Mouse (Mus musculus) layer of hippocampus, adult 9-10 months (tissue): ENCODE results near the gene Slc50a1.

Experiments
- DNase-seq: peaks from one replicate; pipeline ENCODE4 v3.0.0; 2022; ENCODE audit warnings: low spot score

Slc50a1 gene

DNA sequence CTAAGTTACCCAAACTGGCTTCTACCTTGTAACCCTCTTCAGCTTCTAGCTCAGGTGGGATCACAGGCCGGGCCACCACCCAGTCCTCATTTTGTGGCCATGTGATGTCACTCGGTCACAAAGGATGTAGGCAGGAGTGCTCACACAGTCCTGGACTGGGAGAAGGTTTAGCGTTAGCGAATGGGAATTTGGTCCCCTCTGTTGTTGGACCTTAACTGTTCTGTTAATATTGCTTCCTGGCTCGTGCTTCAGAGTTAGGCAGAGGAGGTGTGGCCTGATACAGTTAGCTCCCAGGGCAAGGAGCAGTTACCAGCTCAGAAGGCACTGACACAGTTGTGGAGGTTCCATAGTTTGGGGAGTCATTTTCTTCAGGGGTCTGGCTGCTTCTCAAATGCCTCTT, 23.8 kb upstream of the Slc50a1 start:
- DNase-seq = no peak

DNA sequence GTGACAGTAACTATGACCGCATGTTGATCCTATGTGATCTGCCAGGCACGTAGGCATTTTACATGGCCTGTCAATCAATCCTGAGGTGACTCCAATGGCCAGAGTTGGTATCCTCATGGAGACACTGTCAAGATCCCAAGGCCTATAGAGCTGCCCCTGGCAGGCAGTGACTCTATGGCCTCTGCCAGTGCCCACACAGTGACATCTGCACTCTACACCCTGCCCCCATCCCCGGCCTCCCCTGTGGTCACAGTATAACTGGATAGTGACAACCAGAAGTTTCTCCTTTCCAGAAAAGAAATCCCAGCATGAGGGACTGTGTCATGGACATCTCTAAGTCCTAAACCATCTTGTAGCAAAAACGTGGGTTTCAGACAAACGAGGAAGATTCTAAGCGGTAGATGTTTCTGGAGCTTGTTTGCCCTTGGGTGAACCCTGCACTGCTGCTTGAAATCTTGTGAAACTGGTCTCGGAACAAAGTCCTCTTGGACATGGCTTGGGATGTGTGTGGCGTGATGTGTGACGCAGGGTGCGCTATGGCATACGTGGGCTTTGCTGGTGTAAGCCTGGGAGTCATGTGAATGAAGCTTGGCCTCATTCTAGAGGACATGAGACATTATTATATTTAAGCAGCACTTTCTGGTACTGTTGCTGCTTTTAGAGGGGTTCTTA, 23.0 kb upstream of the Slc50a1 start:
- DNase-seq = no peak

DNA sequence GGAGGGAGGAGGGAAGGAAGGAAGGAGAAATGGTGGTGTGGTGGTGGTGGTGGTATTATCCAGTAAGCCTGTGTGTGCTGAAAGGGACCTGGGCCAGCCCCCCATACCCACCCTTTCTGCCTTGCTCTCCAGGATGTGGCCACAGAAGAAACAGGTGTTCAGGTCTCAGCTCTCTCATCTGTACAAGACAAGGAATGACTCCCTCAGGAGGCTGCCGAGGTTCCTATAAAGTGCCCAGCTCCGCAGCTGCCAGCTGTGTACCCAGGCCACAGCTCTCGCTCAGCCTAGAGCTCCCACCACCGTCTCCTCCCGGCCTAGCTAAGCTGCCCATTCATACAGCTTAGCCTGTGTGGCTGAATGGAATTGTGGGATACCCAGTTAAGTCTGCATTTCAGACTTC, 21.9 kb upstream of the Slc50a1 start:
- DNase-seq = no peak

DNA sequence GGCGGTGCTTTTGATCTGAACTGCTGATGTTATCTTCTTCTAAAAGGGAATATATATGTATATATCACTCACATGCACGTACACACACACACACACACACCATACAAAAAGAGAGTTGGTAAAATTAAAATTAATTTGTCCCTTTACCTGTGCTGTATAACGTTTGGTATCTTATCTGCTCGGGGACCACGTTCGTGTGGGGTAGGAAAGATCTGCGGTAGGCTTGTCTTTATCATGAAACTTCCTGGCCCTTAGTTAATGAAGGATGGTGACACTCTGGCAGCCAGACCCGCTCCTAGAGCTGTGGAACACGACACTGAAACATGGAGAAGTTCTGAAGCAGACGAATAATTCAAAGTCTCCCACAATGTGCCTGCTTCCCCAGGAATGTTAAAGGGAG, 21.5 kb upstream of the Slc50a1 start:
- DNase-seq = no peak

DNA sequence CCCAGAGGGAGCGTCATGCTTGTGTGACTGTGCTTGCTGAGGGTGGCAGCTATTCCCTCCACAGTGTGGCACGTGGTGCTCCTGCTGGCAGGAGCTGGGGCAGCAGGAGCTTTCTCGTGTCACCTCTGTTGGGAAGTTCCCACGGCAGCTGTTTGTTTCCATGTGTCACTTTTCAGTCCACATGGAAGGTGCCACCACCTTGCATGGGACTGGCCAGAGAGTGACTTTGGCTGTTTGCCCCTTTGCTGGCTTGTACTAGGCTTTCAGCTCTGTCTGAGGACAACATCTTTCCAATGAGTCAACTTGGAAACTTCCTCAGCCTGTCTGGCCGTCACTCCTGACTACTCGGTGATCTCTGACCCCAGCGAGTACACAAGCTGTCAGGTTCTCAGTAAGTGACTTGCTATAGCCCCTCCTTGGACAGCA, 18.1 kb upstream of the Slc50a1 start:
- DNase-seq = no peak

DNA sequence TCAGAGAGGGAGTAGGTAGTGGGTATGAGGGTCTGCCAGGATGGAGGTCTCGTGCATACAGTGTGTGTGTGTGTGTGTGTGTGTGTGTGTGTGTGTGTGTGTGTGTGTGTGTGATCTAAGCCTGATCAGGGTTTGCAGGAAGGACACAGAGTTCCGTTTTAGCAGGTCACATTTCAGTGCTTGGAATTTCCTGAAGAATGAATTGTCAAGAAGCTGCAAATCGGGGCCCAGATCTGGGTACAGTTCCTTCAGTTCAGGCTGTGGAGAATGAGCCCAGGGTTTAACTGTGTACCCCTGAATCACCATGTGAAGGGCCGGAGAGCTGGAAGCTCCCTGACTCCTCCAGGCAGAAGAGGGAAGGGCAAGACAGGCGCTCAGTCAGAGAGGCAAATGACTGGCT, 16.9 kb upstream of the Slc50a1 start:
- DNase-seq = no peak

DNA sequence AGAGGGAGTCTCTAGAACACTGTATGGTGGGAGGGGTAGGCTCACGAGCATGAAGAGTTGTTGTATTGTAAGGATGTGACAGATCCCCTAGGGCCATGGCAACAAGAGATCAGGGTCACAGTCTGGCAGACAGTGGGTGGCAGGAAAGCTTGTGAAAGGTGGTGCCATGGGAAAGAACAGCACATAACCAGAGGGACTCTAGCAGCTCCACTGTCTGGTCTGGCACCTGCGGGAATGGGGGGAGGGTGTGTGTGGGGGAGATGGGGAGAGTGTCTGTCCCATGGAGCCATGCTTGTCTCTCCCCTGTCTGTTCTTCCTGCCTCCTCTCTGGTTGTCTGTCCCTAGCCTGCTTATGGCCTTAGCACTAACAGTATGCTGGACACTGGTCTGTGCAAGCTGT, 15.2 kb upstream of the Slc50a1 start:
- DNase-seq = no peak

DNA sequence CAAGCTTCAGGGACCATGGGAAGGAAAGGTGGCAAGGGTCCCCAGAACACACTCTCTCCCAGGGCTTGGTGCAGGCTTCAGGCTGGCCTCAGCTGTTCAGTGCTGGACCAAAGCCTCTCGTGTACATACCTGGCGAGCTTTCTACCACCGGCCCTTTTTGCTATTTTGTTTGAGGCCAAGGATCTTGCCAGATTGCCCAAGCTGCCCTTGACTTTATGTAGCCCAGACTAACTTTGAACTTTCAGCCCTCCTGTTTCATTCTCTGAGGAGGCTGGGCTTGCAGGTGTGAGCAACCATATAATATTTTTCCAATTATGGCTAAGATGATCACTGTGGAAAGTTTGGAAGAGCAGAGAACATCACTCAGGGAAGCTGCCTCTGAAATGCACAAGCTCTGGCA, 13.9 kb upstream of the Slc50a1 start:
- DNase-seq = no peak

DNA sequence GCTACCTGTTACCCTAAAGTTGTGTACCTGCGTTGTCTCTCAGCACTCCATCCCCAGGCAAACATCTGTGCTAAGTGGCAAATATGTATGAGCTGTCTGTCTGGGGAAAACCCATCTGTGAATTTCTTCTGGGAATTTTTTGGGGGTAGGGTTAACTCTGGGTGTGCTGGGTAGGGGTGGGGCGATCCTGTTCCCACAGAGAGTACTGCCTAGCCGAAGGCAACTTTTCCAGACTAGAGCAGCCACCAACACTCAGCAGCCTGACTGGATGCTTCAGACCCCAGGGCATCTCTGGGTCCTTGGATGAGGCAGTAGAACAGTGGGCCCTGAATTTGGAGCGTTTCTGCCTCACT, 11.9 kb upstream of the Slc50a1 start:
- no peak for DNase-seq

DNA sequence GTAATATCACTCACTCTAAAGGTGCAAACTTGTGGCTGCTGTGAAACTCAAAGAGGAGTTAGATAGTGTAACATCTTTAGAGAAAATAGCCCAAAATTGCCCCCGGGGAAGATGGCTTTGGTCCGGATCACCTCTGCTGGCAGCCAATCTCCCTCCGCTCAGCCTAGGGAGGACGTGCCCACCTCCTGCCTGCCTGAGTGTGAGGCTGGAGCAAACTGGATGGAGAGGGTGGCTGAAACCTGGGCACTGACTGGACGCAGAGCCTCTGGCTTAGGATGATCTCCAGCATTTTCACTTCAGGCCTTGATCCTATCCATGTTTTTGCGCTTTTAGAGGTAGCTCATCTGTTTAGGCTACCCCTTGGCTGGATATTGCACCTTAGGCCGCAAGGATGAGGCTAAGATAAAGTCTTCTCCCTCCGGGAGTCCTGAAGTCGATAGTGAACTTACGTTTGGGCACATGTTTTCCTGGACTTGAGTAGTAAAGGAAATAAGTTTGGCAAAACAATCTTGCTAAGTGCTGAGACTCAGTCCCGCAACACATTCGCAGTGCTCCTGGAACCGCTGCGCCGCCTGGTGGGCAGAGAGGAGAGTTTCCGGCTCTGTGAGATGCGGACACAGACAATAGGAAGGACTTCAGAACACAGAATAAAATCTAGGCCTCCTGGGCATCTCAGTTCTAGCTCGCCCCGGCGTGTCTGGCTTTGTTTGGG, 11.4 kb upstream of the Slc50a1 start:
- DNase-seq = no peak

DNA sequence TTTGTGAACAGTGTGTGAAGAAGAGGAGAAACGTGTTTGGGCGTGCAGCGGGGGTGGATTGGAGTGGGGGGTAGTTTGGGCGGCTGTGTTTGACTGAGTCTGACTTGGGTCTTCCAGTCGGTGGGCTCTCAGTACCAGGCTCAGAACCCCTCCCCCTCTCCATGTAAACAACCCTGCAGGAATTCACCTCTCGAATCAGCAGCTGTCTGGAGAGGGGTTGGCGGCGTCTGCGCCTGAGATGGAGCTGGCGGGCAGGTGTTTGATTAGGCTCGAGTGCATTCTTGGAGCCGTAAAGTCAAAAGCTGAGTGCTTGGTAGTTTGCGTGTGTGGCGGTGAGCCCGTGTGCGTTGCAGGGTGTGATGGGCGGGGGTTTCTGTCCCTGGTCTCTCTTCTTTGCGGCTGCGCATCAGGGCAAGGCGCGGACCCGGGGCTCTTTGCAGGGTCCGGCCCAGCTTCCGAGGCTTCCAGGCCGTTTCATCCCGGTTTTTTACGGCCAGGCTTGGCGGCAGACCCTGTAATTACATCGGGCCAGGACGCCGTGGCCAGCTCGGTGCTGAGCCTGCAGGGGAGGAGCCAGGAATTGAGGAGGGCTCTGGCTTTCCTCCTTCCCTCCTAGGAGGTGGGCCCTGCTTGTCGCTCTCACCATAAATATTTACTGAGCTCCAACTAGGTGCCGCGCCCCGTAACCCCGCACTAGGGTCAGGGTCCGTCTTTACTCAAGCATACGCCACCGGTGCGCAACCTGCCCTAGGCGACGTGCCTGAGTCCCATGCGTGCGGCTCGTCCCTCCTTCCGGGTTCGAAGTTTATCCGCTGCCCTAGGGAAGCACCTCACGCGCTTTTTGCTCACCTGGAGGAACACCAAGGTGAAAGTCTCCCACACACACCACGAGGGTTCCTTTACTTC, 10.5 kb upstream of the Slc50a1 start, which contains the start of gene Efna1:
Gene Efna1, minus strand, starts transcription at position 537 of the 906 bp plus-strand sequence.
- DNase-seq = no peak

DNA sequence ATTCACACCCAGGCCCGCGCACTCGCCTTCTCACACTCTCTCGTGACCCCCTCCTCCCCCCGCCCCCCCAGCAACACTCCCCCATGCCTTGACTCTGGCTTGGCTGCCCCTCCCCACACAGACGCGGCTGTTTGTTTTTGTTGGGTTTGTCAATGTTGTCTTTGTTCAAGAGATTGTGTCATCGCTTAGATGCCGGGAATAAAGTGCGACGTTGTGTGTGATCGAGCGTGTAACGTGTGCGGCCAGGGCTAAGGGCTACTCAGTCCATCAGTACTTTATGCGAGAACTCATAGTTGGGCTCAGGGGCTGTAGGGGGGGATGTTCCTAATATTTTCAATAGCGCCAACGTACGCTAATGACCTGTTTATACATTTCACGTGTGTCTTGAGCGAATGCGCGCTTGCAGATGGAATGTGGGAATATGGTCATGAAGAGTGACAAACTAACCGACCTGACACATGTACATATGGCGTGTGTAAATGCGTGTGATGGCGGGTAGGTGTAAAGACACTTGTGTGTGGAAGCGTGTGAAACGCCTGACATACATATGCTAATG, 9.8 kb upstream of the Slc50a1 start:
- no peak for DNase-seq

DNA sequence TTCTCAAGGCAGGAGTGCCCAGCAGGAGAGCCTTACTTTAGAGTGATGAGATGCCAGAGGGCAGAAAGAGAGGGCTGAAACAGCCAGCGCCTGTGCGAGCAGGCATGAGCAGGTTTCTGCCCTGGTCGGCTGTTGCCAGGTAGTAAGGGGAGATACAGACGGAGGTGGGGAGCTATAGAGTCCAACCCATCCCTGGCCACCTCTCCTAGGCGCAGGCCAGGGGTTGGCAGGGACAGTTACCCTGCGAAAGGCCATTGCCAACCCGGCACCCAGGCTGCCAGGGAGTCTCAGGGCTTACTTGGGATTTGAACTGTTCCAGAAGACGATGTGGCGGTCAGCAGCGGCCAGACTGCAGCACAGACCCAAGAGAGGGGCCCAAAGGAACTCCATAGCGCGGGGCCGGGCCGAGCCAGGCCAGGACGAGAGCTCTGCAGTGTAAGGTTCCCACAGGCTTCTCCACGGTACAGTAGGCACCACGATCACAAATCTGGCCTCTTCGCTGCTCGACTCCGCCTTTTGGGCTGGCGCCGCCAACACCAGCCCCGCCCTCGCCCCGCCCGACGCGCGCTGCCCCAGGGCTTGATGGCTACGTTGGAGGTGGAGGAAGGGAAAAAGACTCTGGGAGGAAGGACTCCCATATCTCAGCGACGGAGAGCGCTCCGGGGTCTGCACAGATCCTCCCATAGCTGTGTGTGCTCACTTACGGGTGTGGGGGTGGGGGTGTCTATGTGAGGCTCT, 9.0 kb upstream of the Slc50a1 start:
- DNase-seq = no peak

DNA sequence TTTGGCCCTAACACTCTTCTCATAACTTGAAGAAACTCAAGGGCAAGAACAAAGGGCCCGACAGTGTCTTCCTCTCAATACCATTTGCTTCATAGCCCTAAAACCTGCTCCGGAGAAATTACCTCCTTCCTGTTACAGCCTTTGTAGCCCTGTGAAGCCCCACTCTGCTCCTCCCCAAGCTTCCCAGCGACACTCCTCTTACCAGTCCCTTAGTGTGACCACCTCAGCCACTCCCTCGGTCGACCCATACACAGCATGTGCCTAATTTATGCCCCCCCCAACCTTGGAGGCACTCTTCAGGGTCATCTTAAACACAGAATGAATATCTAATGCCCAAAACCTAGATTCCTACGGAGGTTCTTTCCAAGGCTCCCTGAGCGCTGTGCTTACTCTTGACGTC, 8.3 kb upstream of the Slc50a1 start:
- DNase-seq = no peak

DNA sequence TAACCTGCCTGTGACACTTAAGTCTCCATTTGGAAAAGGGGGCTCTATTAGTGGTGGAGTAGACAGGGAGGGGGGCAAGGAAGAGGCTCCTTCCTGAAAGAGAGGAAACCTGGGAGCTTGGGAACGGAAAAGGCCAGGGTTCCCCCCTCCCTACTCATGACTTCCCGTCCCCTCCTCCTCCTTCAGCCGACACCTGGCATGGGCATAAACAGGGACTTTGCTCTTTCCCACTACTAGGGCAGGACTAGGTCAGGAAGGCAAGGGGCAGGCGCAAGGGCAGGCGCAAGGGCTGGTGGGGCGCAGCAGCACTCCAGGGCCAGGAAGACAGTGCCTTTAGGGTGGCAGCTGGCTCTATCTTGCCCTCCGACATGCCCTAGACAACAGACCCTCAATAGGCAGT, 7.7 kb upstream of the Slc50a1 start:
- no peak for DNase-seq

DNA sequence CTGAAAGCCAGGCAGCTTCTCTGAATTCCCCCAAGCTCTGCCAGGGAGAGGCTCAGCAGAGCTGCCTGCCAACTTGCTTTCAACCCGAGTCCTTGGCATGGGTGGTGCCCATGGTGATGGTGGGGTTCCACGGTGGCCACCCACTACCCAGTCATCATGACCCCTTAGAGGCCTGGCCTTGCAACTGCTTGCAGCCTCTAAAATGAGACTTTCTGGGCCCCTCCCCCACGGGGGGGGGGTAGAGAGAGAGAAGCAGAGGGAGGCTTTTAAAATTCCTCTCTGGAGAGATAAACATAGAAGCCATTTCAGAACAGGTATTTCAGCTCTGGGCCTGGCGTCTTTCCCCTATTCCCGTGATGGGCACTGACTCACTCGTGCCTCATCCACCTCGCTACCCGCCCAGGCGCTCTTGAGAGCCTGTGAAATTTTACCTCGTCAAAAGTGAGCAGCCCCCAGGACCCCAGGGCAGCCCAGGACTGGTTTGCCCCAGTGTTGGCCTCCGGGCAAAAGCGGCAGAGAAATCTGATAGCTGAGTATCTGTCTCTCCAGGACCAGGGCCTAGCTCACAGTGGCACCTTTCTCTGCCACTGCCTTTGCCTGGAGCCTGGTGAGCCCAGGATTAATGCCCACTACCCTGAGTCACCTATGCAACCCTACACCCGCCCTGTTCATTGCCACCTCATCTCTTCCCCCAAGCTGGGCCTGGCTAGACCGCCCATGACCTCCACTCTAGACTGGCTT, 7.1 kb upstream of the Slc50a1 start:
- no peak for DNase-seq

DNA sequence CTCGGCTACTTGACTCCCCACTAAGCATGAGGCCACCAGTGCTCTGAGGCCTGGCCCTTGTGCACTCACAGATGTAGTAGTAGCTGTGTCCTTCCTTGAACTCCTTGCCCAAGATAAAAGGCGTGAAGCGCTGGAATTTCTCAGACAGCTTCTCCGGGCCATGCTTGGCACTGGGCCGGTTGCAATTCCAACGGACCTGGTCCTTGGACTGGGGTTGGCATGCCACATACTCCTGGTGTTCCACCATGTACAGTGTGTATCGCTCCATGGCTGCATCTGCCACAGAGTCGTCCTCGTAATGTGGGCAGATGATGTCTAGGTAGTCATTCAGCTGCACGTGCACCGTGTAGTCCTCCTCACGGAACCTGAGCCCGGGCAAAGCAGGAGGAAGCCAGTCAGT, 5.7 kb upstream of the Slc50a1 start:
- no peak for DNase-seq

DNA sequence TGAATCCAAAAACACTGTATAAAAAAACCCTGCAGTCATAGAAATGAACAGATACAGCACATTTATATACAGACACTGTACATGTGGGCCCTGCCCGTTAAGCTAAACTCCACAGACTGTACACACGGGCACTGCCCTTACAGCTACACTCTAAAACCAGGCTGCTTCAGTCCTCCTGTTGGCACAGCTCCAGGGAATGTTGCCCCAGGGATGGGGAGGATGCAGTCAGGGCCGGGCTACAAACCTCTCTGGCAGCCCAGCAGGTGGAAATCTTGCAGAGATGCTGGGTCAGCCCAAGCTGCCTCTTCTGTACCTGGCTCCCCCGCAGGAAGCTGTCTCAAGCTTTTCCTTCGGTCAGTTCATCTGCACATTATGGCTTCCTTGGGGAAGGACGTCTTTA, 1.4 kb upstream of the Slc50a1 start:
- DNase-seq = no peak

DNA sequence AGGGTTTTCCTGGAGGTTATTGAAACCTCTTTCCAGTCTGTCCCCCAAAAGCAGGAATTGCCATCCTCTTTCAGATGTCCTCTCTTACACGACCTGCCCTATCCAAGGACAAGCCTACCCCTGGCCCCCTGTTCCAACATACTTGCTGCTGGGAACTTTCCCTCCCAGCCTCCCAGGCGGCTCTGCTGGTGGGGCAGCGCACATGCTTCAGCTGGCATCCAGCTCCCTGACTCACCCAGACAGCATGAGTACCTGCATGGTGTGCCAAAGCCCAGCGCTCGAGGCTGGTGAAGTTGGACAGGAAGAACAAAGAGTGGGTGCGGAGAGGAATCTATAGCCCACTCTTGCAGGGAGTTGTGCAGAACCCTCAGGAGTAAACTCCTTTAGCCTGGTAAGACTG, 521 bp upstream of the Slc50a1 start:
- DNase-seq = no peak

DNA sequence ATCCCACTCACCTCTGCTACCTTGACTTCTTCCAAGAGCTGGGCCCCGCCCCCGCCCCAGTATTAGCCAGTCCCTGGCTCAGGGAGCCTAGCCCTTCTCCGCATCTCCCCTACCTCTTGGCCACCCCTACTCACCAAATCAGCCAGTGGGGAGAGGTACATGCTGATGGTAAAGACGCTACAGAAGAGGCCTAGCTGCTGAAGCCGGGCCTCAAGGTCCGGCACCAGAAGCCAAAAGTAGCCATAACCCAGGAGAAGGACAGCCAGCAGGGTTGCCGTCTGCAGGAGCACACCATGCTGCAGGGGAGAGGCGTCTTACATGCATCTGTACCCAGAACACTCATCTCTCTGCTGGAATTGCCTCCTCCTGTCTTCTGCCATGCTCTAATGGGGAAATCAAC, 1.5 kb downstream of the Slc50a1 start:
- DNase-seq = no peak

DNA sequence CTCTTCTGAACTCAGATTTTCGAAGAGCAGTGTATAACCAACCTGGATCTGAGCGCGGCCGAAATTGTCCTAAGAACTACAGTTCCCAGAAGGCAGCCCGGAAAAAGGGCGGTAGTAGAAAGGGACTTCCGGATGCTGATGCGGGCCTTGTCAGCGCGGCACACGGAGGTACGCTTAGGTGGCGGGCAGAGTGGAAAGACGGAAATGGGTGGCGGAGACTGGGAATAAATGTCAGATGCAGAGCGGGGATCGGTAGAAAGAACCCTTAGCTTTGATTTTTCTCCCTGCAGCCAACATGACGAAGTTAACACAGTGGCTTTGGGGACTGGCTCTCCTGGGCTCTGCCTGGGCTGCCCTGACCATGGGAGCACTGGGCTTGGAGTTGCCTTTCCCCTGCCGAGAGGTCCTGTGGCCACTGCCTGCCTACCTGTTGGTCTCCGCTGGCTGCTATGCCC, 3.9 kb downstream of the Slc50a1 start:
- DNase-seq = no peak
